Mouse (Mus musculus): Measurements from ENCODE around the gene Cdkn1b. TPM values are rescaled to one million over a fixed set of nuclear protein-coding genes. Genes with fewer than 3 reads are reported as not detected.

Gene Cdkn1b
- polyA plus RNA-seq, 1 experiment: 45.6 TPM

DNA sequence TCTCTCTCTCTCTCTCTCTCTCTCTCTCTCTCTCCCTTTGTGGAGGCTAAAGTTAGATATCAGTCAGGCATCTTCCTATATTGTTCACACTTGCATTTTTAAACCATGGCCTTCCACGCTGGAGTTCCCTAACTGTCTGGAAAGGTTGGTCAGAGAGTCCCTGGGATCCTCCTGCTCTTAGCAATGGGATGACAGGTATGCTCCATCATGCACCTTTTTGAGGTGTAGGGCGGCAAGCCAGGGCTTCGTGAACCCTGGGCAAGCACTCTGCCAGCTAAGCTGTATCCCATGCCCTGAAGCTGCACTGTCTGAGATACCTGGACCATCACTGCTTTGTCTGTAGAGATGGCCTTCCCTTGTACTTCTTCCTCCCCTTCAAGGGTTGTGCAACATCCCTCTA lies 29.0 kb downstream of the Cdkn1b start:
- TF ChIP-seq CTCF (IDR thresholded peaks at IDR 0.05; ENCODE audit: borderline replicate concordance, insufficient read depth, low read depth, low read length): no peak
- TF ChIP-seq POLR2A (IDR thresholded peaks at IDR 0.05; ENCODE audit: borderline replicate concordance, insufficient read depth, low read length): no peak
- Histone ChIP-seq H3K27ac (ENCODE audit: insufficient read depth, low read length) (no peak overlapping the region), H3K4me1 (ENCODE audit: control insufficient read depth, insufficient read depth, low read length) (peaks cover 3% of the 10 kb centered on the region; the same call in 1 of the 2 replicates), H3K4me3 (replicated peaks; ENCODE audit: insufficient read depth, low read depth, low read length) (no peak overlapping the region), H3K27me3 (ENCODE audit: control insufficient read depth, insufficient read depth, low read length) (no peaks in the 10 kb centered on the region)
- DNase-seq: no peak
- 94% methylated on average over 3 of the region's 3 CpGs for WGBS

DNA sequence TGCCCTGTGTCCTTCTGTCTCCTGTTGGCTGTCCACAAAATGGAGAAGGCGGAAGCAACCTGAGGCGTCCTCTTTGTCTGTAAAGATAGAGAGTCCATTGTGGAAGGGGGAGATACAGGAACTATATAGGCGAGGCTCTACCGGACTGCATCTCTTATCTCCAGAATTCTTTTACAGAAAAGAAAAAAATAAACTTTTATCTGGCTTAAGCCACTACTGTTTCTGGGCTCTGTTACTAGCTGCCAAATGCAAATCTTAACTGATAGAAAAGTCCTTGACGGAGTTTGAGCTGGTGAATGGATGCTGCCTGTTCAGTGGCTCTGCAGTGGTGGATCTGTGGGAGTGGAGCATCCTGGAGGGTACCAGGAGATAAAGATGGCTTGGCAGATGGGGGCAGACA lies 31.2 kb downstream of the Cdkn1b start:
- Histone ChIP-seq H3K4me3 (replicated peaks; ENCODE audit: insufficient read depth, low read depth, low read length) (no peak overlapping the region), H3K27ac (ENCODE audit: insufficient read depth, low read length) (no peak overlapping the region), H3K4me1 (ENCODE audit: control insufficient read depth, insufficient read depth, low read length) (peaks cover 3% of the 10 kb centered on the region; the same call in 1 of the 2 replicates), H3K27me3 (ENCODE audit: control insufficient read depth, insufficient read depth, low read length) (no peaks in the 10 kb centered on the region)
- DNase-seq: no peak
- 93% methylated on average over 5 of the region's 5 CpGs for WGBS
- TF ChIP-seq CTCF (IDR thresholded peaks at IDR 0.05; ENCODE audit: borderline replicate concordance, insufficient read depth, low read depth, low read length): no peak
- TF ChIP-seq POLR2A (IDR thresholded peaks at IDR 0.05; ENCODE audit: borderline replicate concordance, insufficient read depth, low read length): no peak

DNA sequence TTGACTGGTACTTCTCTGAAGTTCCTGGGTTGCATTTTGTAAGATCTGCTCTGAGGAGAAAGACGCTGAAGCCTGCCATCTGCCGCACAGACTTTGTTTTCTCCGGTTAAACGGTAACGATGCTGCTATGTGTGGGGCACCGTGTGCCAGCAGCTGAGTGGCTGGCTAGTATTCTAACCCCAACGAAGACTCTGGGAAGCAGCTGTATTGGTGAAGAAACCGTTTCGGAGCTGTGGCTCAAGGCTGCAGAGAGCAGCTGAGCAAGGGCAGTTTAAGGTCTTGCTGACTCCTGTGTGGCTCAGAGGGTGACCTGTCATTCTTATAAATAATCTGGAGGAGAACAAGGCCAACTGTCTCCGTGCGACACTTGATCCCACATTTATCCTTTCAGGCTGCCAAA lies 33.8 kb downstream of the Cdkn1b start:
- Histone ChIP-seq H3K4me1 (ENCODE audit: control insufficient read depth, insufficient read depth, low read length) (peaks cover 3% of the 10 kb centered on the region; the same call in 1 of the 2 replicates), H3K27ac (ENCODE audit: insufficient read depth, low read length) (no peak overlapping the region), H3K4me3 (replicated peaks; ENCODE audit: insufficient read depth, low read depth, low read length) (no peak overlapping the region), H3K27me3 (ENCODE audit: control insufficient read depth, insufficient read depth, low read length) (no peaks in the 10 kb centered on the region)
- no peak for TF ChIP-seq CTCF (IDR thresholded peaks at IDR 0.05; ENCODE audit: borderline replicate concordance, insufficient read depth, low read depth, low read length)
- no peak for TF ChIP-seq POLR2A (IDR thresholded peaks at IDR 0.05; ENCODE audit: borderline replicate concordance, insufficient read depth, low read length)
- DNase-seq: peak in 1 of 2 experiments; percentile 27
- WGBS: 9% methylated on average over 11 of the region's 11 CpGs

DNA sequence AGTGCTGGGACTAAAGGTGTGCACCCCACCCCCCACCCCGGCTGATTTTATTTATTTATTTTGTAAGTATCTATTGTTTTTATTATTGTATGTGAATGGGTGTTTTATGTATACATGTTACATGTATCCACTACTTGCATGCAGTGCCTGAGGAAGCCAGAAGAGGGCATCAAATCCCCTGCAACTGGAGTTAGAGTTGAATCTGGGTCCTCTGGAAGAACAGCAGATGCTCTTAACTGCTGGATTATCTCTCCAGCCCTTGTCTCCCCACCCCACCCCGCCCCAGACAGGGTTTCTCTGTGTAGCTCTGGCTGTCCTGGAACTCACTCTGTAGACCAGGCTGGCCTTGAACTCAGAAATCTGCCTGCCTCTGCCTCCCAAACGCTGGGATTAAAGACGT lies 36.2 kb downstream of the Cdkn1b start:
- H3K27ac ChIP-seq (ENCODE audit: insufficient read depth, low read length): no peak overlapping the region

DNA sequence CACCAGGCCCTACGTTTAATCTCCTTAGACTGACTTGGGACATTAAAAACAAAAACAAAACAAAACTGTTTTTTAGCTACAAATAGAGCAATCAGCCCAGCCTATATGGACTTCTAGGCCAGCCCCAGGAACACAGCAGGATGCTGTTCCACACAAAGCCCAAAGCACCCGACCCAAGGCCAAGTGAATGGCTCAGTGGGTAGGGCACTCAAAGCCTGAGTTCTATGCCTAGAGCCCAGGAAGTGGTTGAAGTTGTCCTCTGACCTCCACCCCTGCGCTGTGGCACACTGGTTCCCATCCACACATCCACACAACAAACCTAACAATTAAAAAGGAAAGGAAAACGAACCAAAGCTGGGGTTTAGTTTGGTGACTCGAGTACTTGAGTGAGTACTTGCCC lies 41.1 kb downstream of the Cdkn1b start:
- Histone ChIP-seq H3K27me3 (ENCODE audit: control insufficient read depth, insufficient read depth, low read length) (no peaks in the 10 kb centered on the region), H3K4me1 (ENCODE audit: control insufficient read depth, insufficient read depth, low read length) (no peaks in the 10 kb centered on the region), H3K27ac (ENCODE audit: insufficient read depth, low read length) (no peak overlapping the region), H3K4me3 (replicated peaks; ENCODE audit: insufficient read depth, low read depth, low read length) (no peak overlapping the region)
- DNase-seq: no peak
- TF ChIP-seq POLR2A (IDR thresholded peaks at IDR 0.05; ENCODE audit: borderline replicate concordance, insufficient read depth, low read length): no peak
- TF ChIP-seq CTCF (IDR thresholded peaks at IDR 0.05; ENCODE audit: borderline replicate concordance, insufficient read depth, low read depth, low read length): no peak
- WGBS: 68% methylated on average over 5 of the region's 5 CpGs

More for the DNA sequence above, 36.2 kb downstream of the Cdkn1b start:
- no peak for TF ChIP-seq POLR2A (IDR thresholded peaks at IDR 0.05; ENCODE audit: borderline replicate concordance, insufficient read depth, low read length)
- TF ChIP-seq CTCF (IDR thresholded peaks at IDR 0.05; ENCODE audit: borderline replicate concordance, insufficient read depth, low read depth, low read length): no peak
- Histone ChIP-seq H3K27me3 (ENCODE audit: control insufficient read depth, insufficient read depth, low read length) (no peaks in the 10 kb centered on the region), H3K4me3 (replicated peaks; ENCODE audit: insufficient read depth, low read depth, low read length) (no peak overlapping the region), H3K4me1 (ENCODE audit: control insufficient read depth, insufficient read depth, low read length) (peaks cover 3% of the 10 kb centered on the region; the same call in 1 of the 2 replicates)
- DNase-seq: no peak
- WGBS: 92% methylated on average over 4 of the region's 4 CpGs

DNA sequence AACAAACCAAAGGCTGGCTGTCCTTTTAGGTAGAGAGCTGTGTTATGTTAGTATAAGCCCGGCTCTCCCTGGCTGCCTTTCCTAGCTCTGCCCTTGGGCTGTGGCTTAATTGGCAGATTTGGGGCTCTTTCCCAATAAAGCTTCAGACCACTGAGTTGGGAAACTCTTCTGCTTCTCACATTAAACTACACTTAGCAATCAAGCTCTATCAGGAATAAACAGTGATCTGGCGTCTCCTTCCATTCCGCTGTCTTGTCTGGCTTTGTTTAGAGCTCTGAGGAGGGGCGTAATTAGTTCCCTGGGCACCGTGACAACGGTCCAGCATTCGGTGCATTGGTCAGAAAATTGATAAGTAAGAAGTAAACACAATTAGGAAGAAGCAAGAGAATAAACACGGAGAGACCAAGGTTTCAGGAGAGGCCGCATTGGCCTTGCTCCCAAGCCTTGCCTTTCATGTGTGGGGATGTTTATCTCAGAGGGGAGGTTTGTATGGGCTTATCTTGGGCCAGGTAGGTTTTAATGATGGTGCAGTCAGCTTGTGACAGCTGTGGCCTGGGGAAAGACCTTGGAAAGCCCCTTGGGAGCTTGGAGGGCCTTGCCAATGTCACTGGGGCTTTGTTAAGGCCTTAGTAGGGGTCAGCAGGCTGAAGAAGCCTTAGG lies 41.8 kb downstream of the Cdkn1b start:
- H3K27me3 ChIP-seq (ENCODE audit: control insufficient read depth, insufficient read depth, low read length): no peaks in the 10 kb centered on the region
- DNase-seq: no peak
- no peak overlapping the region for H3K27ac ChIP-seq (ENCODE audit: insufficient read depth, low read length)
- no peak overlapping the region for H3K4me3 ChIP-seq (replicated peaks; ENCODE audit: insufficient read depth, low read depth, low read length)
- 61% methylated on average over 9 of the region's 9 CpGs for WGBS
- TF ChIP-seq CTCF (IDR thresholded peaks at IDR 0.05; ENCODE audit: borderline replicate concordance, insufficient read depth, low read depth, low read length) (no peak), POLR2A (IDR thresholded peaks at IDR 0.05; ENCODE audit: borderline replicate concordance, insufficient read depth, low read length) (no peak)
- H3K4me1 ChIP-seq (ENCODE audit: control insufficient read depth, insufficient read depth, low read length): no peaks in the 10 kb centered on the region

DNA sequence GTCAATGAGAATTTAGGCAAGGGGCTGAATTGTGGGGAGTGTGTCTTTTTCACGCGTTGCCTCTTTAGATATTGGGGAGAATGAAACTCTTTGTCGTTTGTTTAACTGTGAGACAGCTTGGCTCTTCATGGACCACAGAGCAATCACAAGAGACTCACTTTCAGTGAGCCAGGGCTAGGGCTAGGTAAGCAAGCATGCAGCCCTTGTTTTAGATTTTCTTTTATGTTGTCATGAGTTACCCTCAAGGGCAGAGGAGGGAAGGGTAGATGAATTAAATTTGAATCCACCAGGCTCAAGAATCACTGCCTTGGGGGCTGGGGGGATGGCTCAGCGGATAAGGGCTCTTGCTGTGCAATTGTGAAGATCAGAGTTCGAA lies 42.3 kb downstream of the Cdkn1b start:
- no peaks in the 10 kb centered on the region for H3K27me3 ChIP-seq (ENCODE audit: control insufficient read depth, insufficient read depth, low read length)
- H3K4me3 ChIP-seq (replicated peaks; ENCODE audit: insufficient read depth, low read depth, low read length): no peak overlapping the region
- no peak overlapping the region for H3K27ac ChIP-seq (ENCODE audit: insufficient read depth, low read length)
- no peaks in the 10 kb centered on the region for H3K4me1 ChIP-seq (ENCODE audit: control insufficient read depth, insufficient read depth, low read length)
- 51% methylated on average over 5 of the region's 5 CpGs for WGBS
- no peak for TF ChIP-seq CTCF (IDR thresholded peaks at IDR 0.05; ENCODE audit: borderline replicate concordance, insufficient read depth, low read depth, low read length)
- TF ChIP-seq POLR2A (IDR thresholded peaks at IDR 0.05; ENCODE audit: borderline replicate concordance, insufficient read depth, low read length): no peak
- DNase-seq: no peak

DNA sequence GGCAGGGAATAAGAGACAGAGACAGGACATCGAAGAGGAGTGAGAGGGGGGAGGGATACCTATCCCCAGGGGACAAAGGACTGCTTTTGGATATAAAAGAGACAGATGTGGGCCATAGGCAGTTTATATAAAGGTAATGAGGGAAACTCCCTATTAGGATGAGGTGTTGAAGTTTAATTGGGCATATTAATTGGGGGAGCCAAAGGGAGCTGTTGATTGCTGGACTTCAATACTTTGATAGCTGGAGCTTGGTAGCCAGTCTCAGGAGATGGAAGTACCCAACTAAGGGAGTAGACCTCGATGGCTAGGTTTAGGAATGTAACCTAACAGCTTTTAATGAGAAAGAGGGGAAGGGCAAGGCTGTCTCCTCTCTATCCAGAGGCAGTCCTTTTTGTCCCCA lies 43.7 kb downstream of the Cdkn1b start:
- Histone ChIP-seq H3K27me3 (ENCODE audit: control insufficient read depth, insufficient read depth, low read length) (no peaks in the 10 kb centered on the region), H3K4me3 (replicated peaks; ENCODE audit: insufficient read depth, low read depth, low read length) (no peak overlapping the region), H3K27ac (ENCODE audit: insufficient read depth, low read length) (no peak overlapping the region), H3K4me1 (ENCODE audit: control insufficient read depth, insufficient read depth, low read length) (no peaks in the 10 kb centered on the region)
- TF ChIP-seq POLR2A (IDR thresholded peaks at IDR 0.05; ENCODE audit: borderline replicate concordance, insufficient read depth, low read length) (no peak), CTCF (IDR thresholded peaks at IDR 0.05; ENCODE audit: borderline replicate concordance, insufficient read depth, low read depth, low read length) (no peak)
- no peak for DNase-seq
- 79% methylated on average over 2 of the region's 2 CpGs for WGBS
